Comparison of ENCODE assay signal across 8 mouse cellular contexts in genomic region chr10:81328386-81328785, GRCm38 (mm10). TPM values are rescaled to one million over a fixed set of nuclear protein-coding genes. Genes with fewer than 3 reads are reported as not detected.
DNase-seq lines count a peak whose midpoint lies in the region; ATAC-seq and TF ChIP-seq lines count a peak whose summit lies in the region.

Gene Tbxa2r (plus strand): TSS chr10:81328731.

- H3K9me3 ChIP-seq in heart, embryonic 12.5 days (replicated peaks): no peaks in the 10 kb centered on the region
- no peaks in the 10 kb centered on the region for H3K9me3 ChIP-seq in kidney, embryonic 14.5 days (ENCODE audit: control insufficient read depth, low read length)
- H3K9me3 ChIP-seq in lung, postnatal 0 days (ENCODE audit: low read length): no peaks in the 10 kb centered on the region

- peak; percentile 55 for TF ChIP-seq CTCF in lung, postnatal 0 days (IDR thresholded peaks at IDR 0.05)

- no peak for TF ChIP-seq EP300 in lung, postnatal 0 days (IDR thresholded peaks at IDR 0.05)

- no peaks in the 10 kb centered on the region; the same call in 1 of the 2 replicates for H3K27me3 ChIP-seq in heart, embryonic 12.5 days (replicated peaks)
- H3K27me3 ChIP-seq in kidney, embryonic 14.5 days (ENCODE audit: control insufficient read depth, insufficient read depth, low read length): peaks cover 9% of the 10 kb centered on the region
- no peaks in the 10 kb centered on the region for H3K27me3 ChIP-seq in lung, postnatal 0 days (replicated peaks; ENCODE audit: insufficient read depth, low read length)

- peak; percentile 24; the same call in 1 of the 2 replicates for ATAC-seq in heart, embryonic 12.5 days (ENCODE audit: insufficient number of reproducible peaks, low FRiP score)
- no peak; the same call in 1 of the 2 replicates for ATAC-seq in kidney, embryonic 14.5 days (ENCODE audit: low FRiP score, low TSS enrichment)
- peak; percentile 70 for ATAC-seq in lung, postnatal 0 days

- 5% methylated on average over 10 of the region's 10 CpGs for WGBS in heart, embryonic 12.5 days
- WGBS in kidney, embryonic 14.5 days: 10% methylated on average over 7 of the region's 10 CpGs
- WGBS in lung, postnatal 0 days: 12% methylated on average over 7 of the region's 10 CpGs

- H3K4me2 ChIP-seq in heart, embryonic 12.5 days: peak within 1 kb of the TSS; percentile 47
- peak within 1 kb of the TSS; percentile 34 for H3K4me2 ChIP-seq in kidney, embryonic 14.5 days (replicated peaks; ENCODE audit: low read depth, low read length)
- H3K4me2 ChIP-seq in lung, postnatal 0 days (replicated peaks; ENCODE audit: low read depth, low read length): peak within 1 kb of the TSS; percentile 39

- DNase-seq in CD4-positive helper T cell, adult 2 months (ENCODE audit: low read depth, low spot score): peak; percentile 57
- peak; percentile 89 for DNase-seq in adrenal gland, postnatal 10 days
- peak; percentile 71 for DNase-seq in lung, postnatal 0 days (ENCODE audit: low spot score)
- DNase-seq in thymus, adult 18-20 months: peak; percentile 83 to 89
- DNase-seq in Muller cell, postnatal 12 days (ENCODE audit: inconsistent ontology term): no peak
- no peak for DNase-seq in yolk sac, embryonic 10.5 days (ENCODE audit: low spot score)

- H3K4me1 ChIP-seq in heart, embryonic 12.5 days (replicated peaks): peaks cover 51% of the 10 kb centered on the region
- peaks cover 23% of the 10 kb centered on the region; the same call in 1 of the 2 replicates for H3K4me1 ChIP-seq in kidney, embryonic 14.5 days (ENCODE audit: control insufficient read depth, insufficient read depth, low read length)
- H3K4me1 ChIP-seq in lung, postnatal 0 days (ENCODE audit: insufficient read depth, low read depth, low read length): peaks cover 20% of the 10 kb centered on the region

- H3K27ac ChIP-seq in heart, embryonic 12.5 days (ENCODE audit: poor library complexity, severe bottlenecking): peak within 1 kb of the TSS; percentile 91
- H3K27ac ChIP-seq in kidney, embryonic 14.5 days (ENCODE audit: low read depth, low read length): peak within 1 kb of the TSS; percentile 87
- peak within 1 kb of the TSS; percentile 64 for H3K27ac ChIP-seq in lung, postnatal 0 days (ENCODE audit: low read length)

- H3K36me3 ChIP-seq in heart, embryonic 12.5 days: peaks cover 44% of the 10 kb centered on the region
- H3K36me3 ChIP-seq in kidney, embryonic 14.5 days (ENCODE audit: control insufficient read depth, insufficient read depth, low read length): peaks cover 39% of the 10 kb centered on the region
- peaks cover 30% of the 10 kb centered on the region for H3K36me3 ChIP-seq in lung, postnatal 0 days (ENCODE audit: insufficient read depth, low read length)

- H3K4me3 ChIP-seq in heart, embryonic 12.5 days: peak within 1 kb of the TSS; percentile 14
- peak within 1 kb of the TSS; percentile 18 for H3K4me3 ChIP-seq in kidney, embryonic 14.5 days (ENCODE audit: low read length)
- 0 out of 2 replicates have a peak within 1 kb of the TSS, but pooled peaks have one; percentile 10 for H3K4me3 ChIP-seq in lung, postnatal 0 days (ENCODE audit: low read depth, low read length)

- H3K9ac ChIP-seq in heart, embryonic 12.5 days: peak within 1 kb of the TSS; percentile 54
- peak within 1 kb of the TSS; percentile 34 for H3K9ac ChIP-seq in kidney, embryonic 14.5 days (ENCODE audit: low read depth, low read length)
- H3K9ac ChIP-seq in lung, postnatal 0 days (replicated peaks; ENCODE audit: low read depth): no peak within 1 kb of the TSS

RNA-seq across cellular contexts. Expression of gene Tbxa2r, which starts in this region (rescaled TPM):
- total RNA-seq in adrenal gland, postnatal 10 days (2021): 10 to 100 TPM; 24.5 to 31.8 TPM
- polyA plus RNA-seq in heart, embryonic 12.5 days (2016; fragmentation: Nextera tagmentation; extraction: Ambion mirVana): 13.4 TPM in 2 replicates
- polyA plus RNA-seq in kidney, embryonic 14.5 days (2014; fragmentation: Nextera tagmentation; extraction: Ambion mirVana): 8.7 and 10.1 TPM in 2 replicates
- polyA plus RNA-seq in lung, postnatal 0 days (2015; fragmentation: Nextera tagmentation; extraction: Ambion mirVana): 19.6 and 28.4 TPM in 2 replicates

Comparison
In these comparisons a context has a peak if more than half of its experiments do, and no peak if none do; other contexts are left out.
1. DNase-seq: peak in CD4-positive helper T cell, adult 2 months (single experiment), adrenal gland, postnatal 10 days (single experiment), lung, postnatal 0 days (single experiment) and thymus, adult 18-20 months (2 of 2); none in Muller cell, postnatal 12 days (single experiment) and yolk sac, embryonic 10.5 days (single experiment).
2. Peak in every context shown above with its lines, with median percentiles within 50 percentile points of each other: H3K27ac ChIP-seq, H3K4me2 ChIP-seq and H3K4me3 ChIP-seq.